Mouse (Mus musculus): Measurements from ENCODE around the gene Pcolce. TPM values are rescaled to one million over a fixed set of nuclear protein-coding genes. Genes with fewer than 3 reads are reported as not detected.

Gene Pcolce
- 86.6 and 101 TPM in 2 replicates for polyA plus RNA-seq (2015; fragmentation: Nextera tagmentation; extraction: Ambion mirVana)

DNA sequence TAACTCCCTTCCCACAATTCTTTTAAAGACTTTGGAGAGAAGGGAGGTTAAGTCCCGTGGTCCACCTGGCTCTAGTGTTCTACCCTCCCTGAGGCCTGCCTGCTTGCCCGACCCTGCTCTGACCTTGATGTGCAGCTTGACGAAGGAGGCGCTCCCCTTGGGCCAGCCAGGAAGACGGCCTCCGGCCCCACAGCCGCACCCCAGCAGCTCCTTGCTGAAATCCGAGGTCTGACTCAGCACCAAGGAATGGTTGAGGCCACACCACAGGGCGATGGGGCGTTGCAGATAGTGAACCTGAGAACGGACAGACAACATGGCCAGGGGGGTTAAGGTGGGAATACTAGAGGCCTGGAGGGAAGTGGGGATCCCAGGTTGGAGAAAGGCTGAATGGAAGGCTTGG is at the start of gene Pcolce:
Gene Pcolce (minus strand): TSS at position 235 of the 400 bp plus-strand sequence.
- Histone ChIP-seq H3K4me1 (ENCODE audit: insufficient read depth, low read depth, low read length) (peaks cover 24% of the 10 kb centered on the region; the same call in 1 of the 2 replicates), H3K27me3 (replicated peaks; ENCODE audit: insufficient read depth, low read length) (no peaks in the 10 kb centered on the region), H3K36me3 (ENCODE audit: insufficient read depth, low read length) (no peaks in the 10 kb centered on the region), H3K4me2 (replicated peaks; ENCODE audit: low read depth, low read length) (no peak within 1 kb of the TSS), H3K9me3 (ENCODE audit: low read length) (no peaks in the 10 kb centered on the region), H3K9ac (replicated peaks; ENCODE audit: low read depth) (no peak within 1 kb of the TSS), H3K4me3 (ENCODE audit: low read depth, low read length) (no peak within 1 kb of the TSS), H3K27ac (ENCODE audit: low read length) (0 out of 2 replicates have a peak within 1 kb of the TSS, but pooled peaks have one; percentile 43)
- peak; percentile 50 for ATAC-seq
- peak; percentile 66 for DNase-seq (ENCODE audit: low spot score)
- TF ChIP-seq CTCF (IDR thresholded peaks at IDR 0.05) (no peak), EP300 (IDR thresholded peaks at IDR 0.05) (no peak)
- WGBS, result 45% methylated on average over 11 of the region's 11 CpGs

DNA sequence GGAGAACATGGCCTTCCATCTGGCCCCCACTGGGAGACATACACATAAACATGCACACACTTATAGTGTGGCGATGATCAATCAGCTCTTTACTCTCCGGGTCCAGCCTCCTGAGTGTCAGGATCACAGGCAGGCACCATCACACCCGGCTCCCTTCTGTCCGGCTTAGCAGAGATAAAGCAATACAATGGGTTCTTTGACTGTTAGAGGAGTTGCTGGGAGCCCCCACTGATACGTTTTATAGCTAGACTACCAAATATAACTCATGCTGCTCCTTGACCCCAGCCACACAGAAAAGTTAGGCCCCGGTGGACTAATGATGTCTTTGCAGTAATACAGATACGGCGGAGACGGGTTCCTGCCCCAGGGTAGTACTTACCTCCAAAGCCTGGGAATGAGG is 49.5 kb upstream of the Pcolce start:
- no peak for DNase-seq (ENCODE audit: low spot score)
- no peak for ATAC-seq
- no peak overlapping the region for H3K4me3 ChIP-seq (ENCODE audit: low read depth, low read length)
- H3K27ac ChIP-seq (ENCODE audit: low read length), result no peak overlapping the region
- no peak overlapping the region for H3K4me2 ChIP-seq (replicated peaks; ENCODE audit: low read depth, low read length)
- no peaks in the 10 kb centered on the region for H3K4me1 ChIP-seq (ENCODE audit: insufficient read depth, low read depth, low read length)
- H3K27me3 ChIP-seq (replicated peaks; ENCODE audit: insufficient read depth, low read length), result no peaks in the 10 kb centered on the region
- peaks cover 14% of the 10 kb centered on the region; the same call in 1 of the 2 replicates for H3K36me3 ChIP-seq (ENCODE audit: insufficient read depth, low read length)
- H3K9ac ChIP-seq (replicated peaks; ENCODE audit: low read depth), result no peak overlapping the region
- TF ChIP-seq EP300 (IDR thresholded peaks at IDR 0.05) (no peak), CTCF (IDR thresholded peaks at IDR 0.05) (no peak)
- no peaks in the 10 kb centered on the region for H3K9me3 ChIP-seq (ENCODE audit: low read length)
- WGBS, result 69% methylated on average over 9 of the region's 9 CpGs

DNA sequence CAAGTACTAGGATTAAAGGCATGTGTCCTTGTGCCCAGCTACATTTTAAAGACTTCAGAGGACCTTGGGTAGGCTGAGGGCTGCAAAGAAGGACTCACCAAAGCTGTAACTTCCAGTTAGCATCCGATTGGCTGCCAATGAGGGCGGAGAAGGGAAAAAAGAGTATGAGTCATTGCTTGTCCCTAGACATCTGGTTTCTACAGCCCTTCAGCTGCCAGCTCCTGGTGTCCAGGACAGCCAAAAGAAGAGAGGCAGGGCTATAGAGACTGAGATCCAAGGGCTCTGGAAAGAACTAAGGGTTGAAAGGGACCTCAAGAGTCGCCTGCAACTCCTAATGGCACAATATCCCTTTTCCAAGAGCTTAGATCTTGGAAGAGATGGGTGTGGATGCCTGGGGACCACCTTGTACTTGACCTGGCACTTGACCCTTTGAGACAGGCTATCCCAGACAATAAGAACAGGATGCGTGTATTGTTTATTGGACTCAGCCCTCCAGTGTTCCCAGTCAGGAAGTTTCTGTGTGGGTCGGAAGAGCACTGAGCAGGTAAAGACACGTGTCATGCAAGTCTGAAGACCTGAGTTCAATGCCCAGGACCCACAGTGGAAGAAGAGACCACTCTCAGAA is 46.6 kb upstream of the Pcolce start:
- ATAC-seq (peak; percentile 83), DNase-seq (ENCODE audit: low spot score) (peak; percentile 94)
- Histone ChIP-seq H3K4me2 (replicated peaks; ENCODE audit: low read depth, low read length) (no peak overlapping the region), H3K9me3 (ENCODE audit: low read length) (no peaks in the 10 kb centered on the region), H3K27ac (ENCODE audit: low read length) (peak overlapping the region; percentile 62), H3K9ac (replicated peaks; ENCODE audit: low read depth) (no peak overlapping the region), H3K4me3 (ENCODE audit: low read depth, low read length) (no peak overlapping the region), H3K27me3 (replicated peaks; ENCODE audit: insufficient read depth, low read length) (no peaks in the 10 kb centered on the region), H3K4me1 (ENCODE audit: insufficient read depth, low read depth, low read length) (no peaks in the 10 kb centered on the region), H3K36me3 (ENCODE audit: insufficient read depth, low read length) (peaks cover 9% of the 10 kb centered on the region; the same call in 1 of the 2 replicates)
- TF ChIP-seq CTCF (IDR thresholded peaks at IDR 0.05) (no peak), EP300 (IDR thresholded peaks at IDR 0.05) (peak; percentile 93)
- 69% methylated on average over 6 of the region's 6 CpGs for WGBS

DNA sequence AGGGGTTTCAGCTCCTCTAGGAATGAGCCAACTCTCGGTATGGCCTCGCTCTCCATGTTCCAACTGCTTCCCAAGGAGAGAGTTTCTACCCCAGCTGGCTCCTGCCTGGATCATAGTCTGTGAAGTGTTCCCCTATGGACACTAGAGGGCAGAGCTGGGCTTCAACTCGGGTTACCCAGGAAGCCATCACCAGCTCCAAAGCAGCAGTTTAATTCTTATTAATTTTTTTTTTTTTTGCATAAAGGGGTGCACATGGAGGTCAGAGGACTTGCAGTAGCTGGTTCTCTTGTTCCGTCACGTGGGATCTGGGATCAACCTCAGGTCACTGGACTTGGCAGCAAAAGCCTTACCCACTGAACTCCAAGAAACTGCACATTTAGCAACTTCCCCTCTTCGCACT is 43.4 kb upstream of the Pcolce start:
- Histone ChIP-seq H3K27ac (ENCODE audit: low read length) (no peak overlapping the region), H3K4me3 (ENCODE audit: low read depth, low read length) (no peak overlapping the region), H3K4me2 (replicated peaks; ENCODE audit: low read depth, low read length) (no peak overlapping the region), H3K4me1 (ENCODE audit: insufficient read depth, low read depth, low read length) (no peaks in the 10 kb centered on the region), H3K27me3 (replicated peaks; ENCODE audit: insufficient read depth, low read length) (no peaks in the 10 kb centered on the region), H3K9ac (replicated peaks; ENCODE audit: low read depth) (no peak overlapping the region), H3K9me3 (ENCODE audit: low read length) (no peaks in the 10 kb centered on the region), H3K36me3 (ENCODE audit: insufficient read depth, low read length) (no peaks in the 10 kb centered on the region)
- WGBS, result 23% methylated on average over 6 of the region's 6 CpGs
- peak; percentile 71 for ATAC-seq
- DNase-seq (ENCODE audit: low spot score), result peak; percentile 96
- TF ChIP-seq CTCF (IDR thresholded peaks at IDR 0.05) (peak; percentile 88), EP300 (IDR thresholded peaks at IDR 0.05) (0 out of 2 replicates have a peak, but pooled peaks have one; percentile 31)

- H3K27me3 ChIP-seq (replicated peaks; ENCODE audit: insufficient read depth, low read length), result no peaks in the 10 kb centered on the region
- WGBS, result 72% methylated on average over 6 of the region's 7 CpGs
These were observed 41.2 kb upstream of the Pcolce start for GRCm38 (mm10) chr5:137654746-137655145.

GRCm38 (mm10) chr5:137653366-137653765 is 39.8 kb upstream of the Pcolce start:
- DNase-seq (ENCODE audit: low spot score), result no peak
- Histone ChIP-seq H3K4me2 (replicated peaks; ENCODE audit: low read depth, low read length) (no peak overlapping the region), H3K4me3 (ENCODE audit: low read depth, low read length) (no peak overlapping the region), H3K27ac (ENCODE audit: low read length) (no peak overlapping the region), H3K9ac (replicated peaks; ENCODE audit: low read depth) (no peak overlapping the region), H3K36me3 (ENCODE audit: insufficient read depth, low read length) (no peaks in the 10 kb centered on the region), H3K4me1 (ENCODE audit: insufficient read depth, low read depth, low read length) (0 out of 2 replicates have a peak, but pooled peaks cover 8% of the 10 kb centered on the region), H3K27me3 (replicated peaks; ENCODE audit: insufficient read depth, low read length) (no peaks in the 10 kb centered on the region), H3K9me3 (ENCODE audit: low read length) (no peaks in the 10 kb centered on the region)
- ATAC-seq, result no peak
- TF ChIP-seq EP300 (IDR thresholded peaks at IDR 0.05), result no peak
- no peak for TF ChIP-seq CTCF (IDR thresholded peaks at IDR 0.05)
- 89% methylated on average over 10 of the region's 10 CpGs for WGBS

More at GRCm38 (mm10) chr5:137654746-137655145, 41.2 kb upstream of the Pcolce start:
- DNase-seq (ENCODE audit: low spot score), result peak; percentile 71
- H3K4me1 ChIP-seq (ENCODE audit: insufficient read depth, low read depth, low read length), result 0 out of 2 replicates have a peak, but pooled peaks cover 5% of the 10 kb centered on the region
- no peak overlapping the region for H3K4me3 ChIP-seq (ENCODE audit: low read depth, low read length)
- no peak overlapping the region for H3K27ac ChIP-seq (ENCODE audit: low read length)
- H3K9ac ChIP-seq (replicated peaks; ENCODE audit: low read depth), result no peak overlapping the region
- TF ChIP-seq CTCF (IDR thresholded peaks at IDR 0.05) (peak; percentile 71), EP300 (IDR thresholded peaks at IDR 0.05) (no peak)
- H3K4me2 ChIP-seq (replicated peaks; ENCODE audit: low read depth, low read length), result no peak overlapping the region
- no peaks in the 10 kb centered on the region for H3K9me3 ChIP-seq (ENCODE audit: low read length)
- H3K36me3 ChIP-seq (ENCODE audit: insufficient read depth, low read length), result no peaks in the 10 kb centered on the region
- ATAC-seq, result no peak

Measured in lung, postnatal 0 days (tissue).